25 mouse cellular contexts compared by ENCODE assay signal in the genomic region with DNA sequence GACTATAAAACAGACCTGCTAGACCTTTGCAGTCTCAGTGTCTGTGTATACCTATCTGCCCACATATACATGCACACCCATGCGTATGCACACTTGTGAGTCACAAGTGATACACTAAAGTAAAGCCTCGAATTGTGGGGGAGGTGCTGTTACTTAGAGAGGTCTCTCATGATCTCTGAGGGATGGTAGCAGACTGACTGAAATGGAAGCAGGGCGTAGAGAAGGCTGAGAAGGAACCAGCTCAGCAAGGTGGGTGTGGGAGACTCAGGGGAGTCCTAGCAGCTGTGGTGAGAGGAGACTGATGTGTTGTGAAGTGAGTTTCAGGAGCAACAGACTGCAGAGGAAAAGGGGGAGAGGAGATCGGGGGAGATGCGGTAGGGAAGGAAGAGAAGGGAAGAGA. TPM values are rescaled to one million over a fixed set of nuclear protein-coding genes. Genes with fewer than 3 reads are reported as not detected.
DNase-seq lines count a peak whose midpoint lies in the region; ATAC-seq and TF ChIP-seq lines count a peak whose summit lies in the region.
"Had no signal": no experiment of that assay in that cellular context is flagged by ENCODE, and none has a peak within 500 bp of the region (broad histone marks: within the 10 kb centered on the region; RNA-seq: fewer than 3 reads in every experiment).

No protein-coding gene starts in this region.

- H3K9ac ChIP-seq in forebrain, embryonic 12.5 days, result no peak overlapping the region
- H3K9ac ChIP-seq in limb, embryonic 13.5 days, result no peak overlapping the region
- no peak overlapping the region for H3K9ac ChIP-seq in kidney, embryonic 15.5 days
- H3K9ac ChIP-seq: embryonic facial prominence, embryonic 12.5 days; embryonic facial prominence, embryonic 15.5 days; forebrain, embryonic 13.5 days; heart, embryonic 12.5 days; heart, embryonic 15.5 days; hindbrain, embryonic 14.5 days had no signal

- ATAC-seq in forebrain, embryonic 12.5 days (ENCODE audit: low FRiP score), result no peak
- ATAC-seq in limb, embryonic 13.5 days (ENCODE audit: low FRiP score, low read depth), result no peak
- no peak for ATAC-seq in kidney, embryonic 15.5 days (replicated peaks; ENCODE audit: low FRiP score)
- ATAC-seq: activated CD4-positive, CD25-positive, alpha-beta regulatory T cell, adult 4 months; forebrain, embryonic 13.5 days; forebrain, embryonic 16.5 days had no signal

- H3K4me3 ChIP-seq in forebrain, embryonic 10.5 days, result no peak overlapping the region
- no peak overlapping the region for H3K4me3 ChIP-seq in forebrain, embryonic 12.5 days (replicated peaks)
- no peak overlapping the region for H3K4me3 ChIP-seq in layer of hippocampus, adult 2 months
- H3K4me3 ChIP-seq in limb, embryonic 13.5 days, result no peak overlapping the region
- no peak overlapping the region for H3K4me3 ChIP-seq in kidney, embryonic 15.5 days (replicated peaks)
- H3K4me3 ChIP-seq in cerebellum, adult 2 months (replicated peaks; ENCODE audit: insufficient read depth, low read depth, low read length), result no peak overlapping the region
- H3K4me3 ChIP-seq: embryonic facial prominence, embryonic 12.5 days; embryonic facial prominence, embryonic 15.5 days; forebrain, embryonic 13.5 days; heart, embryonic 12.5 days; heart, embryonic 15.5 days had no signal

- 90% methylated on average over 5 of the region's 5 CpGs for WGBS in forebrain, embryonic 10.5 days
- 88% methylated on average over 5 of the region's 5 CpGs for WGBS in forebrain, embryonic 12.5 days
- WGBS in limb, embryonic 13.5 days, result 82% methylated on average over 5 of the region's 5 CpGs
- WGBS in kidney, embryonic 15.5 days, result 70% methylated on average over 5 of the region's 5 CpGs
- 91% methylated on average over 5 of the region's 5 CpGs for WGBS in cerebellum, adult 2 months

- TF ChIP-seq POLR2A in cerebellum, adult 2 months (IDR thresholded peaks at IDR 0.05; ENCODE audit: borderline replicate concordance, insufficient read depth, low read length), result no peak

- no peaks in the 10 kb centered on the region for H3K9me3 ChIP-seq in forebrain, embryonic 10.5 days
- H3K9me3 ChIP-seq in forebrain, embryonic 12.5 days, result no peaks in the 10 kb centered on the region
- no peaks in the 10 kb centered on the region for H3K9me3 ChIP-seq in limb, embryonic 13.5 days
- H3K9me3 ChIP-seq in kidney, embryonic 15.5 days (replicated peaks), result no peaks in the 10 kb centered on the region
- H3K9me3 ChIP-seq: embryonic facial prominence, embryonic 12.5 days; embryonic facial prominence, embryonic 15.5 days; forebrain, embryonic 13.5 days; heart, embryonic 12.5 days; heart, embryonic 15.5 days had no signal

- peak overlapping the region; percentile 35; the same call in 1 of the 2 replicates for H3K27ac ChIP-seq in forebrain, embryonic 10.5 days
- no peak overlapping the region for H3K27ac ChIP-seq in forebrain, embryonic 12.5 days
- H3K27ac ChIP-seq in layer of hippocampus, adult 2 months, result peak overlapping the region; percentile 83
- H3K27ac ChIP-seq in limb, embryonic 13.5 days, result peak overlapping the region; percentile 90; the same call in 1 of the 2 replicates
- H3K27ac ChIP-seq in kidney, embryonic 15.5 days, result no peak overlapping the region
- no peak overlapping the region for H3K27ac ChIP-seq in cerebellum, adult 2 months (ENCODE audit: insufficient read depth, low read length)
- H3K27ac ChIP-seq: forebrain, embryonic 13.5 days; heart, embryonic 15.5 days; hindbrain, embryonic 14.5 days had no signal

- peaks cover 26% of the 10 kb centered on the region for H3K4me1 ChIP-seq in forebrain, embryonic 10.5 days
- H3K4me1 ChIP-seq in forebrain, embryonic 12.5 days, result peaks cover 18% of the 10 kb centered on the region
- H3K4me1 ChIP-seq in limb, embryonic 13.5 days, result peaks cover 43% of the 10 kb centered on the region
- peaks cover 16% of the 10 kb centered on the region for H3K4me1 ChIP-seq in kidney, embryonic 15.5 days
- no peaks in the 10 kb centered on the region for H3K4me1 ChIP-seq in cerebellum, adult 2 months (ENCODE audit: control insufficient read depth, insufficient read depth, low read length)
- H3K4me1 ChIP-seq: heart, embryonic 12.5 days; heart, embryonic 15.5 days had no signal

- peaks cover 35% of the 10 kb centered on the region for H3K36me3 ChIP-seq in forebrain, embryonic 10.5 days (replicated peaks)
- peaks cover 23% of the 10 kb centered on the region for H3K36me3 ChIP-seq in forebrain, embryonic 12.5 days (replicated peaks)
- peaks cover 28% of the 10 kb centered on the region for H3K36me3 ChIP-seq in limb, embryonic 13.5 days
- peaks cover 19% of the 10 kb centered on the region for H3K36me3 ChIP-seq in kidney, embryonic 15.5 days
- H3K36me3 ChIP-seq: heart, embryonic 15.5 days had no signal

- no peak overlapping the region for H3K4me2 ChIP-seq in forebrain, embryonic 12.5 days
- no peak overlapping the region for H3K4me2 ChIP-seq in limb, embryonic 13.5 days (replicated peaks)
- H3K4me2 ChIP-seq in kidney, embryonic 15.5 days, result no peak overlapping the region
- H3K4me2 ChIP-seq: embryonic facial prominence, embryonic 12.5 days; embryonic facial prominence, embryonic 15.5 days; forebrain, embryonic 13.5 days; heart, embryonic 12.5 days; heart, embryonic 15.5 days; hindbrain, embryonic 14.5 days had no signal

- H3K27me3 ChIP-seq in forebrain, embryonic 10.5 days (ENCODE audit: poor library complexity, severe bottlenecking), result no peaks in the 10 kb centered on the region
- H3K27me3 ChIP-seq in forebrain, embryonic 12.5 days, result no peaks in the 10 kb centered on the region
- H3K27me3 ChIP-seq in limb, embryonic 13.5 days, result no peaks in the 10 kb centered on the region
- no peaks in the 10 kb centered on the region for H3K27me3 ChIP-seq in kidney, embryonic 15.5 days
- H3K27me3 ChIP-seq in cerebellum, adult 2 months (ENCODE audit: control insufficient read depth, insufficient read depth, low read length), result no peaks in the 10 kb centered on the region
- H3K27me3 ChIP-seq: embryonic facial prominence, embryonic 12.5 days; embryonic facial prominence, embryonic 15.5 days; forebrain, embryonic 13.5 days; heart, embryonic 12.5 days; heart, embryonic 15.5 days had no signal

- DNase-seq in forebrain, embryonic 10.5 days (ENCODE audit: extremely low spot score, low spot score), result no peak
- no peak for DNase-seq in layer of hippocampus, adult 2 months (ENCODE audit: low spot score in 2 of 2)
- DNase-seq in layer of hippocampus, adult 9-10 months (ENCODE audit: low spot score), result no peak
- peak; percentile 83 for DNase-seq in brain, adult 2 months (ENCODE audit: low read depth, low spot score)
- no peak for DNase-seq in cerebellum, adult 2 months
- DNase-seq: adrenal gland, adult 8-10 months; adrenal gland, postnatal 25 days; cerebellum, adult 18-20 months; cerebellum, adult 9-11 months; cerebellum, postnatal 25 days; gastrocnemius, postnatal 25 days; heart, adult 18-20 months; heart, postnatal 10 days; heart, postnatal 36 days had no signal

- no peak for TF ChIP-seq CTCF in layer of hippocampus, adult 2 months (conservative IDR thresholded peaks at IDR 0.05)
- no peak for TF ChIP-seq CTCF in cerebellum, adult 2 months (IDR thresholded peaks at IDR 0.05; ENCODE audit: borderline replicate concordance, insufficient read depth, low read depth, low read length)

RNA-seq across cellular contexts. Expression of gene Rnf144a, which starts 21.8 kb away (rescaled TPM):
- 40.8 and 41.1 TPM in 2 replicates for polyA plus RNA-seq in forebrain, embryonic 10.5 days (2016; fragmentation: Nextera tagmentation; extraction: Ambion mirVana)
- polyA plus RNA-seq in forebrain, embryonic 12.5 days (2016; fragmentation: Nextera tagmentation; extraction: Ambion mirVana), result 50.7 and 52.1 TPM in 2 replicates
- total RNA-seq in layer of hippocampus, adult 2 months (2021), result 10 to 100 TPM; 20.4 to 22.6 TPM
- polyA plus RNA-seq in limb, embryonic 13.5 days (2015; fragmentation: Nextera tagmentation; extraction: Ambion mirVana), result 49.9 and 60.6 TPM in 2 replicates
- polyA plus RNA-seq in kidney, embryonic 15.5 days (2015; fragmentation: Nextera tagmentation; extraction: Ambion mirVana), result 35.6 and 36.1 TPM in 2 replicates
- 13.8 and 16.4 TPM in 2 replicates for polyA plus RNA-seq in cerebellum, adult 2 months (2012; rRNA removed)

Comparison
In these comparisons a context has a peak if more than half of its experiments do, and no peak if none do; other contexts are left out.
1. H3K27ac ChIP-seq: peak in forebrain, embryonic 10.5 days (single experiment), layer of hippocampus, adult 2 months (single experiment) and limb, embryonic 13.5 days (single experiment); none in forebrain, embryonic 12.5 days (single experiment), kidney, embryonic 15.5 days (single experiment) and cerebellum, adult 2 months (single experiment).